Mouse (Mus musculus) cerebellum, adult 2 months (tissue): ENCODE results near the gene Ankrd13b.

Experiments used
- CTCF ChIP-seq: fragments of 200-500 bp; IDR thresholded peaks from 2 replicates; pipeline ENCODE4 v1.5.1; 2011; ENCODE audit warnings: low read depth, mild to moderate bottlenecking, control low read depth, low read length, moderate library complexity, borderline replicate concordance; ENCODE audit not compliant: insufficient read depth
- POLR2A ChIP-seq: fragments of 200-500 bp; IDR thresholded peaks from 2 replicates; pipeline ENCODE4 v1.6.1; 2011; ENCODE audit warnings: low read length, control low read depth, borderline replicate concordance; ENCODE audit not compliant: insufficient read depth

- TF ChIP-seq CTCF (no peak), POLR2A (no peak)
Observed at GRCm38 (mm10) chr11:77463786-77464185, 25.7 kb downstream of the Ankrd13b start.
